Mouse (Mus musculus) kidney, embryonic 16.5 days (tissue): ENCODE results near the gene Prdm1. TPM values are rescaled to one million over a fixed set of nuclear protein-coding genes. Genes with fewer than 3 reads are reported as not detected.

Source experiments
- ATAC-seq: fragments of 200-750 bp; cut with Nextera tagmentation; 2 replicates; pipeline ENCODE4 v1.8.0; 2017; ENCODE audit warnings: moderate TSS enrichment; ENCODE audit not compliant: low FRiP score, low TSS enrichment
- H3K27ac ChIP-seq: fragments of 300-500 bp; sonication (generic); 2 replicates; pipeline ENCODE4 v1.5.1; 2014; ENCODE audit warnings: low read length
- H3K27me3 ChIP-seq: fragments of 300-500 bp; sonication (generic); 2 replicates; pipeline ENCODE4 v1.6.1; 2014; ENCODE audit warnings: low read length, control low read depth, mixed read lengths; ENCODE audit not compliant: insufficient read depth
- H3K36me3 ChIP-seq: fragments of 300-500 bp; sonication (generic); 2 replicates; pipeline ENCODE4 v1.6.1; 2014; ENCODE audit warnings: low read length, control low read depth, mixed read lengths; ENCODE audit not compliant: insufficient read depth
- H3K4me1 ChIP-seq: fragments of 300-500 bp; sonication (generic); 2 replicates; pipeline ENCODE4 v1.6.1; 2014; ENCODE audit warnings: low read length, control low read depth, mixed read lengths; ENCODE audit not compliant: insufficient read depth
- H3K4me2 ChIP-seq: fragments of 300-500 bp; sonication (generic); replicated peaks from 2 replicates; pipeline ENCODE4 v1.6.1; 2014; ENCODE audit warnings: low read depth, low read length
- H3K4me3 ChIP-seq: fragments of 300-500 bp; sonication (generic); 2 replicates; pipeline ENCODE4 v1.5.1; 2014; ENCODE audit warnings: mild to moderate bottlenecking, low read length
- H3K9ac ChIP-seq: fragments of 300-500 bp; sonication (generic); replicated peaks from 2 replicates; pipeline ENCODE4 v1.6.1; 2014; ENCODE audit warnings: low read length
- H3K9me3 ChIP-seq: fragments of 300-500 bp; sonication (generic); 2 replicates; pipeline ENCODE4 v1.6.1; 2016; ENCODE audit warnings: low read length, control low read depth
- WGBS: fragments of 180-500 bp; shearing (Covaris S2); extraction: QIAGEN DNeasy Blood & Tissue Kit; methylation state at CpG from one replicate; pipeline ENCODE4 v1.1.7; 2014; 5-methylcytosine and 5-hydroxymethylcytosine counted together
- polyA plus RNA-seq: library from polyadenylated mRNA; unstranded; fragments of >200 nt; fragmentation: Nextera tagmentation; extraction: Ambion mirVana; gene quantifications from 2 replicates; pipeline ENCODE4 v1.2.1, GENCODE M21; 2015

The Prdm1 gene
- polyA plus RNA-seq, 1 experiment from 2014 or later: 2.9 TPM

DNA sequence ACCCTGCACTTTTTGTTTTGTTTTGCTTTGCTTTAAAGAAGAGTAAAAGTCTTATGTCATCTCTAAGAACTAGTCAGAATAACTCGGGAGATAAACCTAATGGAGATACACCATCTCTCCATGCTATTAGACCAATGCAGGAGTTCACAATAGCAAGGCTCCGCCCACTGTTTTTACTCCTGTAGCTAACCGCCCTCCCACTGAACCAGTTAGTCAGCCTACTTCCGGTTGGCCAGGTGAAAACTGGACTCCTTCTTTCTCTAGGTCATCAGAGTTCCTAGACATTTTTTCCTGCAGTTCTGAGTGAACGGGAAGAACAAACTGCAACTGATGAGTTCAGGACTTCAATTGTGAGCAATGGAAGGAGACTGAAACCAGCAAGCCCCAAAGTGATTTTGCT, 138.0 kb downstream of the Prdm1 start:
- no peak overlapping the region for H3K4me2 ChIP-seq
- H3K27me3 ChIP-seq: no peaks in the 10 kb centered on the region
- no peak overlapping the region for H3K4me3 ChIP-seq
- H3K9ac ChIP-seq: no peak overlapping the region
- no peak overlapping the region for H3K27ac ChIP-seq
- 74% methylated on average over 5 of the region's 5 CpGs for WGBS
- H3K36me3 ChIP-seq: no peaks in the 10 kb centered on the region
- ATAC-seq: no peak
- H3K4me1 ChIP-seq: no peaks in the 10 kb centered on the region
- no peaks in the 10 kb centered on the region for H3K9me3 ChIP-seq

DNA sequence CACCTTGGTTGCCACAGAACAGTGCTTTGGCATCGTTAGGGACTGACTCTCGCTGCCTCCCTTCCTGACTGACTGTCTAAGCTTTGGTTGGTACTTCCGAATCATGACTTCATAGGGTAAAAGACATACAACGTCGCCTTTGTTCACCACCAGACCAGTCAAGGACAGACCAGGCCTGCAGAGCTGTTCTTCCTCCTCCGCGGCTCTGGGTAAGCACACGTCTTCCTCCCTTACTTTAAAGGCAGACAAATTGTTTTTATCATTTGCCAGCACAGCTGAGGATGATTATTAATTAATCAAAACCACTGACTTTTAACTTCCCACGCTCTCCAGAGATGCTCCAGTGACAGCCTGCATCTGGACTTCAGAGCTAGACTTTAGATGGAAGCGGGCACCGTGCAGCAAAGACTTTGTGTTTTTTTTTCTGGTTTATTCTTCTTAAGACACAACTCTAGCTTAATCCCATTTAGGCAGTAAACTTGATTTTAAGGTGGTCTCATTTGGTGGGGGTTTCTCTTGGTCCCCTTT, 139.5 kb downstream of the Prdm1 start:
- H3K27ac ChIP-seq: no peak overlapping the region
- H3K9ac ChIP-seq: no peak overlapping the region
- no peak overlapping the region for H3K4me3 ChIP-seq
- H3K4me1 ChIP-seq: no peaks in the 10 kb centered on the region
- H3K36me3 ChIP-seq: no peaks in the 10 kb centered on the region
- no peaks in the 10 kb centered on the region for H3K27me3 ChIP-seq
- H3K9me3 ChIP-seq: no peaks in the 10 kb centered on the region
- ATAC-seq: 0 out of 2 replicates have a peak, but pooled peaks have one; percentile 15
- H3K4me2 ChIP-seq: no peak overlapping the region
- 73% methylated on average over 11 of the region's 11 CpGs for WGBS
